Mouse (Mus musculus): ENCODE measurements around the gene Txndc8. TPM values are rescaled to one million over a fixed set of nuclear protein-coding genes. Genes with fewer than 3 reads are reported as not detected.

Txndc8 gene
- total and polyA plus RNA-seq, 2 experiments from 2014 or later = not detected

GRCm38 (mm10) chr4:57955544-57955958 lies 53.4 kb downstream of the Txndc8 start:
- peak; percentile 35 for TF ChIP-seq CTCF (IDR thresholded peaks at IDR 0.05)
- ATAC-seq (ENCODE audit: low FRiP score) (peak; percentile 39), DNase-seq (ENCODE audit: low spot score) (peak; percentile 63)
- Histone ChIP-seq H3K27ac (ENCODE audit: low read depth, low read length) (peak overlapping the region; percentile 87), H3K4me2 (ENCODE audit: low read depth, low read length, poor library complexity, severe bottlenecking) (peak overlapping the region; percentile 81), H3K27me3 (ENCODE audit: insufficient read depth, low read length) (no peaks in the 10 kb centered on the region), H3K9me3 (ENCODE audit: low read length) (no peaks in the 10 kb centered on the region), H3K4me1 (ENCODE audit: insufficient read depth, low read length) (no peaks in the 10 kb centered on the region), H3K9ac (replicated peaks; ENCODE audit: low read length, poor library complexity, severe bottlenecking) (peak overlapping the region; percentile 88), H3K36me3 (ENCODE audit: insufficient read depth, low read length) (peaks cover 13% of the 10 kb centered on the region), H3K4me3 (ENCODE audit: low read depth, low read length) (peak overlapping the region; percentile 84)
- 1% methylated on average over 25 of the region's 25 CpGs for WGBS

GRCm38 (mm10) chr4:57954991-57955390 lies 53.9 kb downstream of the Txndc8 start:
- TF ChIP-seq CTCF (IDR thresholded peaks at IDR 0.05) = no peak
- Histone ChIP-seq H3K9me3 (ENCODE audit: low read length) (no peaks in the 10 kb centered on the region), H3K36me3 (ENCODE audit: insufficient read depth, low read length) (peaks cover 18% of the 10 kb centered on the region), H3K4me1 (ENCODE audit: insufficient read depth, low read length) (no peaks in the 10 kb centered on the region), H3K4me3 (ENCODE audit: low read depth, low read length) (peak overlapping the region; percentile 84), H3K27ac (ENCODE audit: low read depth, low read length) (peak overlapping the region; percentile 87; the same call in 1 of the 2 replicates), H3K27me3 (ENCODE audit: insufficient read depth, low read length) (no peaks in the 10 kb centered on the region), H3K9ac (replicated peaks; ENCODE audit: low read length, poor library complexity, severe bottlenecking) (peak overlapping the region; percentile 88; the same call in 1 of the 2 replicates), H3K4me2 (ENCODE audit: low read depth, low read length, poor library complexity, severe bottlenecking) (peak overlapping the region; percentile 81)
- DNase-seq (ENCODE audit: low spot score) (no peak), ATAC-seq (ENCODE audit: low FRiP score) (no peak)
- 77% methylated on average over 8 of the region's 8 CpGs for WGBS

DNA sequence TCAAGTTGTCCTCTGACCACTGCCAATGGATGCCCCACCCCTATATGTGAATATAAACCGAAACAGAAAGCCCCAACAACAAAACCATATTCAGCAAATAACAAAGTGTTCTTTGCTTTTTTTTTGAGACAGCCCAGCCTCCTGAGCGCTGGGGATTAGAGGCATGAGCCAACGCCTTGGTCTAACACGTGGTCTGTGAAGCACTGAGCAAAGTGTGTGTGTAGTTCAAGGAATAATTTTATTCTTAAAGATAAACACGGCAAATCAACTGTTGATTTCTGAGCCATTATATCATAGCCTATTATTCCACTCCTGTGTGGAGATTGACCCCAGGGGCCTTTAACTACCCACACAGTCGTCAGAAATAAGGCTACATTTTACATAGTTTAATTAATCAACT lies 54.3 kb downstream of the Txndc8 start:
- Histone ChIP-seq H3K27ac (ENCODE audit: low read depth, low read length) (no peak overlapping the region), H3K9ac (replicated peaks; ENCODE audit: low read length, poor library complexity, severe bottlenecking) (no peak overlapping the region), H3K4me1 (ENCODE audit: insufficient read depth, low read length) (no peaks in the 10 kb centered on the region), H3K4me3 (ENCODE audit: low read depth, low read length) (peak overlapping the region; percentile 84), H3K27me3 (ENCODE audit: insufficient read depth, low read length) (no peaks in the 10 kb centered on the region), H3K36me3 (ENCODE audit: insufficient read depth, low read length) (peaks cover 22% of the 10 kb centered on the region), H3K9me3 (ENCODE audit: low read length) (no peaks in the 10 kb centered on the region), H3K4me2 (ENCODE audit: low read depth, low read length, poor library complexity, severe bottlenecking) (peak overlapping the region; percentile 81)
- 67% methylated on average over 6 of the region's 6 CpGs for WGBS
- no peak for ATAC-seq (ENCODE audit: low FRiP score)
- no peak for DNase-seq (ENCODE audit: low spot score)
- TF ChIP-seq CTCF (IDR thresholded peaks at IDR 0.05) = no peak

DNA sequence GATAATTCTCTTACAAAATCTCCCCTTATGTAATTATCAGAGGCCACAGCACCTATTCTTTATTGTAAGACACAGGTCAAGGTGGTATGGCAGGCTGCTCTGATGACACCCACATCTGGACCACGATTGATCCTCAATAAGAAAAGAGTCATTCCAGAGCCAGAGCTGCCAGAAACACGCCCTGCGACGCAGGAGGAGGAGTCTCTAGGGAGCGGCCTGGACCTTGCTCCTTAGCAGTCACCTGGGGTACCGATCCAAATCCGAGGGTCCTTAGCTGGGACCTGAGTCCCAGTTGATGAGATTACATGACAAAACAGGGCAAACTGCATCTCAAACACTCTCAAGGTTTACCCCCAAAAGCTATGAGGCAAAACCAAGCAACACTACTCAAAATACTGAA lies 55.1 kb downstream of the Txndc8 start:
- TF ChIP-seq CTCF (IDR thresholded peaks at IDR 0.05) = no peak
- H3K9me3 ChIP-seq (ENCODE audit: low read length) = no peaks in the 10 kb centered on the region
- no peak overlapping the region for H3K9ac ChIP-seq (replicated peaks; ENCODE audit: low read length, poor library complexity, severe bottlenecking)
- 92% methylated on average over 7 of the region's 7 CpGs for WGBS
- no peak overlapping the region for H3K27ac ChIP-seq (ENCODE audit: low read depth, low read length)
- no peak for DNase-seq (ENCODE audit: low spot score)
- 0 out of 2 replicates have a peak overlapping the region, but pooled peaks have one; percentile 84 for H3K4me3 ChIP-seq (ENCODE audit: low read depth, low read length)
- peak overlapping the region; percentile 15; the same call in 1 of the 2 replicates for H3K4me2 ChIP-seq (ENCODE audit: low read depth, low read length, poor library complexity, severe bottlenecking)
- no peak for ATAC-seq (ENCODE audit: low FRiP score)
- H3K27me3 ChIP-seq (ENCODE audit: insufficient read depth, low read length) = no peaks in the 10 kb centered on the region
- peaks cover 30% of the 10 kb centered on the region for H3K36me3 ChIP-seq (ENCODE audit: insufficient read depth, low read length)
- H3K4me1 ChIP-seq (ENCODE audit: insufficient read depth, low read length) = no peaks in the 10 kb centered on the region

DNA sequence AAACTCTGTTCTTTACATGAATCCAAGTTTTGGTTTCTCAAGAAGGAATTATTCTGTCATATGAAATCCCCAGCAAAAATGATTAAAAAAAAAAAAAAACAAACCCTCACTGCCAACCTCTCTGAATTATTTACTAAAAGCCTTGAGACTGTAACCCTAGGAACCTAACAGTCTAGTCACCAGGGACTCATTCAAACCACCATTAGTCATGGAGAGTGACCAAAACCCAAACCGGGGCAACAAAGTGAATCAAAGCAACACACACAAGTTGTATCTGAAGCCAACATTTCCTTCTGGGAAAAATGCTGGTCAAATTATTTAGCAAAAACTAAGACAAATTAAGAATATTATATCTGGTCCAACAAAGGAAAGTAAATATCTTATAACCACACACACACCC lies 56.0 kb downstream of the Txndc8 start:
- DNase-seq (ENCODE audit: low spot score) (peak; percentile 19), ATAC-seq (ENCODE audit: low FRiP score) (no peak)
- Histone ChIP-seq H3K27me3 (ENCODE audit: insufficient read depth, low read length) (no peaks in the 10 kb centered on the region), H3K4me3 (ENCODE audit: low read depth, low read length) (no peak overlapping the region), H3K27ac (ENCODE audit: low read depth, low read length) (no peak overlapping the region), H3K9me3 (ENCODE audit: low read length) (no peaks in the 10 kb centered on the region), H3K4me2 (ENCODE audit: low read depth, low read length, poor library complexity, severe bottlenecking) (no peak overlapping the region), H3K36me3 (ENCODE audit: insufficient read depth, low read length) (peaks cover 37% of the 10 kb centered on the region), H3K4me1 (ENCODE audit: insufficient read depth, low read length) (no peaks in the 10 kb centered on the region), H3K9ac (replicated peaks; ENCODE audit: low read length, poor library complexity, severe bottlenecking) (no peak overlapping the region)
- 67% methylated on average over 1 of the region's 1 CpGs for WGBS
- no peak for TF ChIP-seq CTCF (IDR thresholded peaks at IDR 0.05)

DNA sequence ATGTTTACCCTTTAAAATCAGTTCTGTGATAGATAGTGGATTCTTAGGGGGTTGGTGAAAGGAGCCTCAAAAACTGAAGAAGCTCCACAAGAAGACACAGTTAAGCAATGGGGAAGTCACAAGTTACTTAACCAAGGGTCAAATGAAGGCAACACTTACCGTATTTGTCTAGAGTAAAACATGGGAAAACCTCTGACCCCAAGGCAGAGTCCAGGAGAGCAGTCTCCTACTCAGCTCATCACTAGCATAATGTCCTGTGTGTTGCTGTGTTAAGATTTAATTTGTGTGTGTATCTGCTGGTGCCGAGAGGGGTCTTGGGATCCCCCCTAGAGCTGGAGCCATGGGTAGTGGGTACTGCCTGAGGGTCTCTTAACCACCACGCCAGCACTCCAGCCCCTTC lies 56.5 kb downstream of the Txndc8 start:
- Histone ChIP-seq H3K27ac (ENCODE audit: low read depth, low read length) (no peak overlapping the region), H3K4me2 (ENCODE audit: low read depth, low read length, poor library complexity, severe bottlenecking) (no peak overlapping the region), H3K27me3 (ENCODE audit: insufficient read depth, low read length) (no peaks in the 10 kb centered on the region), H3K9me3 (ENCODE audit: low read length) (no peaks in the 10 kb centered on the region), H3K36me3 (ENCODE audit: insufficient read depth, low read length) (peaks cover 37% of the 10 kb centered on the region), H3K9ac (replicated peaks; ENCODE audit: low read length, poor library complexity, severe bottlenecking) (no peak overlapping the region), H3K4me1 (ENCODE audit: insufficient read depth, low read length) (no peaks in the 10 kb centered on the region), H3K4me3 (ENCODE audit: low read depth, low read length) (no peak overlapping the region)
- 94% methylated on average over 3 of the region's 3 CpGs for WGBS
- TF ChIP-seq CTCF (IDR thresholded peaks at IDR 0.05) = no peak
- ATAC-seq (ENCODE audit: low FRiP score) (no peak), DNase-seq (ENCODE audit: low spot score) (no peak)

All from midbrain, postnatal 0 days (tissue).